Mouse (Mus musculus) G1E (cell line): ENCODE results near the gene Dnase2a.

Source experiments
- CTCF ChIP-seq: IDR thresholded peaks from 2 replicates; pipeline ENCODE4 v1.5.1; 2012; ENCODE audit warnings: low read depth, low read length, inconsistent platforms, mixed read lengths
- GATA1 ChIP-seq: IDR thresholded peaks from 2 replicates; pipeline ENCODE4 v1.6.1; 2012; ENCODE audit warnings: borderline replicate concordance, low read length, inconsistent platforms, mixed read lengths
- GATA2 ChIP-seq: IDR thresholded peaks from 2 replicates; pipeline ENCODE4 v1.6.1; 2012; ENCODE audit warnings: low read depth, low read length, inconsistent platforms, borderline replicate concordance
- POLR2AphosphoS5 ChIP-seq: IDR thresholded peaks from 2 replicates; pipeline ENCODE4 v1.6.1; 2012; ENCODE audit warnings: low read depth, low read length, inconsistent platforms; ENCODE audit not compliant: insufficient replicate concordance
- TAL1 ChIP-seq: conservative IDR thresholded peaks from 2 replicates; pipeline ENCODE4 v1.6.1; 2012; ENCODE audit warnings: low read depth, low read length, inconsistent platforms, mixed read lengths

GRCm38 (mm10) chr8:84874339-84874738 lies 34.0 kb upstream of the Dnase2a start:
- no peak for TF ChIP-seq CTCF
- no peak for TF ChIP-seq GATA2
- TF ChIP-seq POLR2AphosphoS5, result no peak
- no peak for TF ChIP-seq GATA1
- TF ChIP-seq TAL1, result no peak
